Comparison of ENCODE assay signal across 8 mouse cellular contexts in genomic region chr16:18392469-18393426, GRCm38 (mm10). TPM values are rescaled to one million over a fixed set of nuclear protein-coding genes. Genes with fewer than 3 reads are reported as not detected.
DNase-seq lines count a peak whose midpoint lies in the region; ATAC-seq and TF ChIP-seq lines count a peak whose summit lies in the region.

No protein-coding gene starts in this region.

- peak; percentile 79 for ATAC-seq in embryonic facial prominence, embryonic 13.5 days (ENCODE audit: insufficient number of reproducible peaks, insufficient read depth, low FRiP score, low TSS enrichment, low read depth)
- peak; percentile 85 for ATAC-seq in liver, embryonic 12.5 days
- peak; percentile 82 for ATAC-seq in stomach, embryonic 14.5 days (ENCODE audit: insufficient number of reproducible peaks, insufficient read depth, low FRiP score, low read depth)

- DNase-seq in A20 (ENCODE audit: low read depth, low spot score) = peak; percentile 90
- peak; percentile 93 for DNase-seq in adrenal gland, postnatal 25 days
- DNase-seq in heart, embryonic 10.5 days (ENCODE audit: low spot score) = peak; percentile 95
- DNase-seq in kidney, adult 9 months = peak; percentile 92

- peaks cover 13% of the 10 kb centered on the region for H3K36me3 ChIP-seq in embryonic facial prominence, embryonic 13.5 days
- peaks cover 10% of the 10 kb centered on the region for H3K36me3 ChIP-seq in heart, embryonic 10.5 days
- H3K36me3 ChIP-seq in liver, embryonic 12.5 days = peaks cover 11% of the 10 kb centered on the region
- H3K36me3 ChIP-seq in myocyte (ENCODE audit: control insufficient read depth, insufficient read depth) = no peaks in the 10 kb centered on the region
- peaks cover 8% of the 10 kb centered on the region; the same call in 1 of the 2 replicates for H3K36me3 ChIP-seq in stomach, embryonic 14.5 days (ENCODE audit: control insufficient read depth, insufficient read depth, low read length)

- H3K27ac ChIP-seq in embryonic facial prominence, embryonic 13.5 days = peak overlapping the region; percentile 66
- H3K27ac ChIP-seq in heart, embryonic 10.5 days = peak overlapping the region; percentile 92
- peak overlapping the region; percentile 69 for H3K27ac ChIP-seq in liver, embryonic 12.5 days
- peak overlapping the region; percentile 79; the same call in 1 of the 2 replicates for H3K27ac ChIP-seq in stomach, embryonic 14.5 days (ENCODE audit: low read length)

- no peaks in the 10 kb centered on the region for H3K79me2 ChIP-seq in myocyte (ENCODE audit: control insufficient read depth, insufficient read depth)

- H3K9ac ChIP-seq in embryonic facial prominence, embryonic 13.5 days = peak overlapping the region; percentile 88
- H3K9ac ChIP-seq in liver, embryonic 12.5 days = peak overlapping the region; percentile 78
- peak overlapping the region; percentile 73 for H3K9ac ChIP-seq in stomach, embryonic 14.5 days (replicated peaks; ENCODE audit: low read depth, low read length)

- peak; percentile 83 for TF ChIP-seq POLR2A in myocyte (IDR thresholded peaks at IDR 0.05; ENCODE audit: insufficient read length, low read depth)

- WGBS in embryonic facial prominence, embryonic 13.5 days = under 1% methylated on average over 63 of the region's 63 CpGs
- WGBS in heart, embryonic 10.5 days = under 1% methylated on average over 63 of the region's 63 CpGs
- under 1% methylated on average over 63 of the region's 63 CpGs for WGBS in liver, embryonic 12.5 days (ENCODE audit: insufficient replicate concordance)
- WGBS in stomach, embryonic 14.5 days = 1% methylated on average over 61 of the region's 63 CpGs

- H3K4me1 ChIP-seq in embryonic facial prominence, embryonic 13.5 days = peaks cover 47% of the 10 kb centered on the region
- peaks cover 68% of the 10 kb centered on the region for H3K4me1 ChIP-seq in heart, embryonic 10.5 days
- peaks cover 77% of the 10 kb centered on the region for H3K4me1 ChIP-seq in liver, embryonic 12.5 days
- peaks cover 41% of the 10 kb centered on the region for H3K4me1 ChIP-seq in stomach, embryonic 14.5 days (ENCODE audit: control insufficient read depth, insufficient read depth, low read length)

- peak overlapping the region; percentile 93 for H3K4me2 ChIP-seq in embryonic facial prominence, embryonic 13.5 days
- peak overlapping the region; percentile 100 for H3K4me2 ChIP-seq in liver, embryonic 12.5 days
- H3K4me2 ChIP-seq in myocyte (ENCODE audit: low read depth) = peak overlapping the region; percentile 81
- peak overlapping the region; percentile 72 for H3K4me2 ChIP-seq in stomach, embryonic 14.5 days (replicated peaks; ENCODE audit: low read depth, low read length)

- H3K27me3 ChIP-seq in embryonic facial prominence, embryonic 13.5 days = no peaks in the 10 kb centered on the region
- H3K27me3 ChIP-seq in heart, embryonic 10.5 days (ENCODE audit: insufficient read depth, poor library complexity, severe bottlenecking) = 0 out of 2 replicates have a peak, but pooled peaks cover 6% of the 10 kb centered on the region
- no peaks in the 10 kb centered on the region for H3K27me3 ChIP-seq in liver, embryonic 12.5 days (replicated peaks)
- H3K27me3 ChIP-seq in myocyte (ENCODE audit: control insufficient read depth, insufficient read depth, insufficient read length) = no peaks in the 10 kb centered on the region
- no peaks in the 10 kb centered on the region for H3K27me3 ChIP-seq in stomach, embryonic 14.5 days (ENCODE audit: control insufficient read depth, insufficient read depth, low read length)

- peak overlapping the region; percentile 18 for H3ac ChIP-seq in myocyte (ENCODE audit: control insufficient read depth, insufficient read length)

- H3K9me3 ChIP-seq in embryonic facial prominence, embryonic 13.5 days = no peaks in the 10 kb centered on the region
- H3K9me3 ChIP-seq in heart, embryonic 10.5 days = no peaks in the 10 kb centered on the region
- no peaks in the 10 kb centered on the region for H3K9me3 ChIP-seq in liver, embryonic 12.5 days (replicated peaks)
- H3K9me3 ChIP-seq in stomach, embryonic 14.5 days (ENCODE audit: control insufficient read depth, low read depth, low read length) = no peaks in the 10 kb centered on the region

- H3K4me3 ChIP-seq in embryonic facial prominence, embryonic 13.5 days = peak overlapping the region; percentile 85
- peak overlapping the region; percentile 71 for H3K4me3 ChIP-seq in heart, embryonic 10.5 days
- peak overlapping the region; percentile 67 for H3K4me3 ChIP-seq in liver, embryonic 12.5 days
- peak overlapping the region; percentile 29 for H3K4me3 ChIP-seq in myocyte
- peak overlapping the region; percentile 75 for H3K4me3 ChIP-seq in stomach, embryonic 14.5 days (ENCODE audit: low read depth, low read length)

TF ChIP-seq in myocyte, 11 proteins besides CTCF, POLR2A, EP300 and RAD21:
- TF ChIP-seq MYOG (IDR thresholded peaks at IDR 0.05; ENCODE audit: control insufficient read depth in 1 of 3, insufficient read depth in 1 of 3, insufficient read length in 2 of 3, low read depth in 2 of 3) (peak in 2 of 3 experiments; percentile 3 to 46), POLR2AphosphoS2 (IDR thresholded peaks at IDR 0.05; ENCODE audit: insufficient read length, low read depth) (no peak), REST (IDR thresholded peaks at IDR 0.05; ENCODE audit: insufficient read depth, insufficient read length) (no peak), MYOD1 (IDR thresholded peaks at IDR 0.05; ENCODE audit: control insufficient read depth in 1 of 3, insufficient read length in 2 of 3, low read depth in 2 of 3) (peak in 1 of 3 experiments; percentile 16), TCF3 (IDR thresholded peaks at IDR 0.05; ENCODE audit: insufficient read length, low read depth) (no peak)

RNA-seq across cellular contexts. Expression of gene Txnrd2, which starts 33.4 kb away (rescaled TPM):
- 73.7 and 79.7 TPM in 2 replicates for total RNA-seq in adrenal gland, postnatal 25 days (2021)
- polyA plus RNA-seq in embryonic facial prominence, embryonic 13.5 days (2015; fragmentation: Nextera tagmentation; extraction: Ambion mirVana) = 14.9 and 17.7 TPM in 2 replicates
- polyA plus RNA-seq in heart, embryonic 10.5 days (2016; fragmentation: Nextera tagmentation; extraction: Ambion mirVana) = 40.1 and 47.7 TPM in 2 replicates
- polyA plus RNA-seq in liver, embryonic 12.5 days (2016; fragmentation: Nextera tagmentation; extraction: Ambion mirVana) = 106 and 107 TPM in 2 replicates
- polyA plus RNA-seq in myocyte (2012; fragmentation: generic; extraction: Trizol) = 21.3 TPM
- 18.5 and 18.8 TPM in 2 replicates for polyA plus RNA-seq in stomach, embryonic 14.5 days (2014; fragmentation: Nextera tagmentation; extraction: Ambion mirVana)

RNA-seq across cellular contexts. Expression of gene Comt, which starts 33.9 kb away (rescaled TPM):
- total RNA-seq in adrenal gland, postnatal 25 days (2021) = 147 and 150 TPM in 2 replicates
- 73.9 and 78.8 TPM in 2 replicates for polyA plus RNA-seq in embryonic facial prominence, embryonic 13.5 days (2015; fragmentation: Nextera tagmentation; extraction: Ambion mirVana)
- 83.5 and 102 TPM in 2 replicates for polyA plus RNA-seq in heart, embryonic 10.5 days (2016; fragmentation: Nextera tagmentation; extraction: Ambion mirVana)
- polyA plus RNA-seq in liver, embryonic 12.5 days (2016; fragmentation: Nextera tagmentation; extraction: Ambion mirVana) = 113 and 120 TPM in 2 replicates
- polyA plus RNA-seq in myocyte (2012; fragmentation: generic; extraction: Trizol) = 93.6 TPM
- polyA plus RNA-seq in stomach, embryonic 14.5 days (2014; fragmentation: Nextera tagmentation; extraction: Ambion mirVana) = 94.3 and 99.0 TPM in 2 replicates

RNA-seq across cellular contexts. Expression of gene Arvcf, which starts 44.8 kb away (rescaled TPM):
- 30.3 and 48.1 TPM in 2 replicates for total RNA-seq in adrenal gland, postnatal 25 days (2021)
- polyA plus RNA-seq in embryonic facial prominence, embryonic 13.5 days (2015; fragmentation: Nextera tagmentation; extraction: Ambion mirVana) = 30.8 and 33.6 TPM in 2 replicates
- polyA plus RNA-seq in heart, embryonic 10.5 days (2016; fragmentation: Nextera tagmentation; extraction: Ambion mirVana) = 25.8 and 29.7 TPM in 2 replicates
- 12.6 and 12.9 TPM in 2 replicates for polyA plus RNA-seq in liver, embryonic 12.5 days (2016; fragmentation: Nextera tagmentation; extraction: Ambion mirVana)
- polyA plus RNA-seq in myocyte (2012; fragmentation: generic; extraction: Trizol) = 7.6 TPM
- polyA plus RNA-seq in stomach, embryonic 14.5 days (2014; fragmentation: Nextera tagmentation; extraction: Ambion mirVana) = 26.9 and 27.9 TPM in 2 replicates

RNA-seq across cellular contexts. Expression of gene Tango2, which starts 44.8 kb away (rescaled TPM):
- 39.4 and 57.3 TPM in 2 replicates for total RNA-seq in adrenal gland, postnatal 25 days (2021)
- polyA plus RNA-seq in embryonic facial prominence, embryonic 13.5 days (2015; fragmentation: Nextera tagmentation; extraction: Ambion mirVana) = 27.6 and 30.6 TPM in 2 replicates
- polyA plus RNA-seq in heart, embryonic 10.5 days (2016; fragmentation: Nextera tagmentation; extraction: Ambion mirVana) = 51.3 and 62.1 TPM in 2 replicates
- polyA plus RNA-seq in liver, embryonic 12.5 days (2016; fragmentation: Nextera tagmentation; extraction: Ambion mirVana) = 76.3 and 79.3 TPM in 2 replicates
- 22.2 TPM for polyA plus RNA-seq in myocyte (2012; fragmentation: generic; extraction: Trizol)
- polyA plus RNA-seq in stomach, embryonic 14.5 days (2014; fragmentation: Nextera tagmentation; extraction: Ambion mirVana) = 27.2 and 27.4 TPM in 2 replicates

Comparison
In these comparisons a context has a peak if more than half of its experiments do, and no peak if none do; other contexts are left out.
1. Peak in every context shown above with its lines: DNase-seq, ATAC-seq, H3K4me3 ChIP-seq and H3K27ac ChIP-seq.
2. H3K4me3 ChIP-seq: peak in every context shown above with its lines; median percentile 85 in embryonic facial prominence, embryonic 13.5 days; 75 in stomach, embryonic 14.5 days; 71 in heart, embryonic 10.5 days; 67 in liver, embryonic 12.5 days; 29 in myocyte.